Mouse (Mus musculus) induced T-regulatory cell, adult 2 months (primary cell): ENCODE data around the gene Pex16.
A peak's percentile ranks its signal among the peaks of the same experiment; 100 is the strongest.

Source experiments
- DNase-seq: peaks from one replicate; pipeline ENCODE4 v3.0.0-alpha.2; 2012; ENCODE audit warnings: low read depth

The Pex16 gene

GRCm38 (mm10) chr2:92370821-92371805 lies 3.4 kb upstream of the Pex16 start:
- DNase-seq, result peak; percentile 67

GRCm38 (mm10) chr2:92371971-92372690 lies 2.3 kb upstream of the Pex16 start:
- DNase-seq, result no peak

- no peak for DNase-seq
Observed at GRCm38 (mm10) chr2:92372767-92373436, 1.6 kb upstream of the Pex16 start.

- no peak for DNase-seq
Observed at GRCm38 (mm10) chr2:92373437-92373813, 1.1 kb upstream of the Pex16 start.

GRCm38 (mm10) chr2:92375099-92375623 lies 685 bp downstream of the Pex16 start:
- DNase-seq, result peak; percentile 97

GRCm38 (mm10) chr2:92375788-92376187 lies 1.3 kb downstream of the Pex16 start:
- no peak for DNase-seq

GRCm38 (mm10) chr2:92376300-92376699 lies 1.8 kb downstream of the Pex16 start:
- peak; percentile 52 for DNase-seq

- DNase-seq, result no peak
Observed at GRCm38 (mm10) chr2:92377320-92377719, 2.8 kb downstream of the Pex16 start.

- peak; percentile 89 for DNase-seq
Observed at GRCm38 (mm10) chr2:92379783-92380494, 5.5 kb downstream of the Pex16 start.

- peak; percentile 44 for DNase-seq
Observed at GRCm38 (mm10) chr2:92380495-92381050, 6.1 kb downstream of the Pex16 start.

- no peak for DNase-seq
Observed at GRCm38 (mm10) chr2:92381161-92381560, 6.7 kb downstream of the Pex16 start.

- no peak for DNase-seq
Observed at GRCm38 (mm10) chr2:92381901-92382588, 7.6 kb downstream of the Pex16 start, which contains the start of gene 1700029I15Rik. Gene 1700029I15Rik (plus strand): TSS chr2:92382538.

GRCm38 (mm10) chr2:92382759-92383158 lies 8.3 kb downstream of the Pex16 start:
- DNase-seq, result no peak

GRCm38 (mm10) chr2:92384101-92384500 lies 9.6 kb downstream of the Pex16 start:
- DNase-seq, result no peak

GRCm38 (mm10) chr2:92385113-92386051 lies 10.9 kb downstream of the Pex16 start:
- DNase-seq, result no peak

GRCm38 (mm10) chr2:92386821-92387570 lies 12.5 kb downstream of the Pex16 start:
- DNase-seq, result no peak

- DNase-seq, result no peak
Observed at GRCm38 (mm10) chr2:92387646-92388045, 13.2 kb downstream of the Pex16 start.

- no peak for DNase-seq
Observed at GRCm38 (mm10) chr2:92388081-92388517, 13.6 kb downstream of the Pex16 start.
